Mouse (Mus musculus) lung, embryonic 15.5 days (tissue): ENCODE measurements around the gene Gm49450. TPM values are rescaled to one million over a fixed set of nuclear protein-coding genes. Genes with fewer than 3 reads are reported as not detected.

Source experiments
- ATAC-seq: fragments of 200-750 bp; cut with Nextera tagmentation; 2 replicates; pipeline ENCODE4 v1.8.0; 2017; ENCODE audit warnings: moderate number of reproducible peaks, borderline replicate concordance; ENCODE audit not compliant: low FRiP score, low TSS enrichment; ENCODE audit errors: extremely low read depth
- H3K27ac ChIP-seq: fragments of 300-500 bp; sonication (generic); 2 replicates; pipeline ENCODE4 v1.5.1; 2015; ENCODE audit warnings: moderate library complexity, mild to moderate bottlenecking, inconsistent platforms
- H3K27me3 ChIP-seq: fragments of 300-500 bp; sonication (generic); 2 replicates; pipeline ENCODE4 v1.6.1; 2015; ENCODE audit warnings: inconsistent platforms
- H3K36me3 ChIP-seq: fragments of 300-500 bp; sonication (generic); 2 replicates; pipeline ENCODE4 v1.6.1; 2015; ENCODE audit warnings: inconsistent platforms
- H3K4me1 ChIP-seq: fragments of 300-500 bp; sonication (generic); 2 replicates; pipeline ENCODE4 v1.6.1; 2015; ENCODE audit warnings: inconsistent platforms
- H3K4me2 ChIP-seq: fragments of 300-500 bp; sonication (generic); 2 replicates; pipeline ENCODE4 v1.6.1; 2015; ENCODE audit warnings: inconsistent platforms, mild to moderate bottlenecking, moderate library complexity
- H3K4me3 ChIP-seq: fragments of 300-500 bp; sonication (generic); 2 replicates; pipeline ENCODE4 v1.5.1; 2015; ENCODE audit warnings: mild to moderate bottlenecking, inconsistent platforms
- H3K9ac ChIP-seq: fragments of 300-500 bp; sonication (generic); 2 replicates; pipeline ENCODE4 v1.6.1; 2015; ENCODE audit warnings: inconsistent platforms
- H3K9me3 ChIP-seq: fragments of 300-500 bp; sonication (generic); 2 replicates; pipeline ENCODE4 v1.6.1; 2016; ENCODE audit warnings: inconsistent platforms
- WGBS: fragments of 180-500 bp; shearing (Covaris S2); methylation state at CpG from one replicate; pipeline ENCODE4 v1.1.7; 2015; 5-methylcytosine and 5-hydroxymethylcytosine counted together
- polyA plus RNA-seq: library from polyadenylated mRNA; unstranded; fragments of >200 nt; fragmentation: Nextera tagmentation; extraction: Ambion mirVana; gene quantifications from 2 replicates; pipeline ENCODE4 v1.2.1, GENCODE M21; 2015

The Gm49450 gene
- polyA plus RNA-seq, 1 experiment from 2014 or later, result not detected

- H3K9me3 ChIP-seq, result no peaks in the 10 kb centered on the region
- H3K4me2 ChIP-seq, result no peak overlapping the region
- peaks cover 35% of the 10 kb centered on the region for H3K4me1 ChIP-seq
- H3K9ac ChIP-seq, result no peak overlapping the region
- H3K27ac ChIP-seq, result no peak overlapping the region
- WGBS, result 35% methylated on average over 6 of the region's 6 CpGs
- peak; percentile 44; the same call in 1 of the 2 replicates for ATAC-seq
- H3K27me3 ChIP-seq, result peaks cover 57% of the 10 kb centered on the region
- H3K36me3 ChIP-seq, result no peaks in the 10 kb centered on the region
- H3K4me3 ChIP-seq, result no peak overlapping the region
Observed at GRCm38 (mm10) chr15:98891907-98892606, 61.3 kb downstream of the Gm49450 start.

- H3K27me3 ChIP-seq, result peaks cover 49% of the 10 kb centered on the region
- H3K36me3 ChIP-seq, result no peaks in the 10 kb centered on the region
- peak overlapping the region; percentile 45 for H3K4me2 ChIP-seq
- no peak overlapping the region for H3K27ac ChIP-seq
- no peak overlapping the region for H3K9ac ChIP-seq
- peaks cover 33% of the 10 kb centered on the region for H3K4me1 ChIP-seq
- WGBS, result 11% methylated on average over 19 of the region's 19 CpGs
- H3K9me3 ChIP-seq, result no peaks in the 10 kb centered on the region
- ATAC-seq, result no peak
- H3K4me3 ChIP-seq, result peak overlapping the region; percentile 15
Observed at GRCm38 (mm10) chr15:98891198-98891742, 62.1 kb downstream of the Gm49450 start.

- H3K4me3 ChIP-seq, result no peak overlapping the region
- peaks cover 12% of the 10 kb centered on the region; the same call in 1 of the 2 replicates for H3K27me3 ChIP-seq
- H3K9ac ChIP-seq, result no peak overlapping the region
- H3K4me2 ChIP-seq, result no peak overlapping the region
- no peaks in the 10 kb centered on the region for H3K36me3 ChIP-seq
- H3K4me1 ChIP-seq, result peaks cover 3% of the 10 kb centered on the region; the same call in 1 of the 2 replicates
- no peaks in the 10 kb centered on the region for H3K9me3 ChIP-seq
- H3K27ac ChIP-seq, result no peak overlapping the region
- ATAC-seq, result no peak
- 74% methylated on average over 7 of the region's 7 CpGs for WGBS
Observed at GRCm38 (mm10) chr15:98887526-98887925, 65.8 kb downstream of the Gm49450 start.

- no peak overlapping the region for H3K9ac ChIP-seq
- no peak for ATAC-seq
- no peaks in the 10 kb centered on the region for H3K36me3 ChIP-seq
- H3K27ac ChIP-seq, result no peak overlapping the region
- H3K4me3 ChIP-seq, result no peak overlapping the region
- no peak overlapping the region for H3K4me2 ChIP-seq
- H3K27me3 ChIP-seq, result peaks cover 7% of the 10 kb centered on the region; the same call in 1 of the 2 replicates
- H3K9me3 ChIP-seq, result no peaks in the 10 kb centered on the region
- H3K4me1 ChIP-seq, result peaks cover 6% of the 10 kb centered on the region
- 49% methylated on average over 8 of the region's 8 CpGs for WGBS
Observed at GRCm38 (mm10) chr15:98886667-98887387, 66.5 kb downstream of the Gm49450 start.

GRCm38 (mm10) chr15:98884106-98884505 is 69.2 kb downstream of the Gm49450 start:
- H3K4me3 ChIP-seq, result no peak overlapping the region
- no peak overlapping the region for H3K4me2 ChIP-seq
- no peak overlapping the region for H3K9ac ChIP-seq
- 56% methylated on average over 1 of the region's 1 CpGs for WGBS
- peaks cover 15% of the 10 kb centered on the region for H3K4me1 ChIP-seq
- H3K36me3 ChIP-seq, result no peaks in the 10 kb centered on the region
- H3K27me3 ChIP-seq, result no peaks in the 10 kb centered on the region
- ATAC-seq, result no peak
- H3K27ac ChIP-seq, result no peak overlapping the region
- no peaks in the 10 kb centered on the region for H3K9me3 ChIP-seq

- no peak overlapping the region for H3K27ac ChIP-seq
- H3K9ac ChIP-seq, result no peak overlapping the region
- H3K4me2 ChIP-seq, result no peak overlapping the region
- no peak overlapping the region for H3K4me3 ChIP-seq
- H3K27me3 ChIP-seq, result no peaks in the 10 kb centered on the region
- no peaks in the 10 kb centered on the region for H3K36me3 ChIP-seq
- H3K4me1 ChIP-seq, result peaks cover 15% of the 10 kb centered on the region
- H3K9me3 ChIP-seq, result no peaks in the 10 kb centered on the region
- no peak for ATAC-seq
Observed at GRCm38 (mm10) chr15:98883661-98884060, 69.7 kb downstream of the Gm49450 start.

Other genes with a start within 250 kb of the Gm49450 start
- 2.1 and 2.8 TPM in 2 replicates for gene Ccdc65, start 245.3 kb downstream of the Gm49450 start, polyA plus RNA-seq
- 30.0 and 32.6 TPM in 2 replicates for gene Fkbp11, start 225.4 kb downstream of the Gm49450 start, polyA plus RNA-seq
- 45.7 and 45.8 TPM in 2 replicates for gene Arf3, start 190.3 kb downstream of the Gm49450 start, polyA plus RNA-seq
- 0.10 TPM in 1 of 2 replicates, not detected in the other for gene Wnt10b, start 175.4 kb downstream of the Gm49450 start, polyA plus RNA-seq
- not detected in 2 replicates for gene Wnt1, start 163.7 kb downstream of the Gm49450 start, polyA plus RNA-seq
- 0.04 TPM in 1 of 2 replicates, not detected in the other for gene Ddn, start 144.1 kb downstream of the Gm49450 start, polyA plus RNA-seq
- 105 and 113 TPM in 2 replicates for gene Prkag1, start 122.0 kb downstream of the Gm49450 start, polyA plus RNA-seq
- 11.1 and 12.5 TPM in 2 replicates for gene Kmt2d, start 82.3 kb downstream of the Gm49450 start, polyA plus RNA-seq
- gene Rhebl1, start 59.0 kb downstream of the Gm49450 start, polyA plus RNA-seq, result 9.9 and 11.6 TPM in 2 replicates
- gene Dhh, start 55.0 kb downstream of the Gm49450 start, polyA plus RNA-seq, result 2.3 and 2.8 TPM in 2 replicates
- 14.8 and 15.8 TPM in 2 replicates for gene Lmbr1l, start 35.3 kb downstream of the Gm49450 start, polyA plus RNA-seq
- gene Tuba1b, start 19.0 kb downstream of the Gm49450 start, polyA plus RNA-seq, result 1,916 and 1,998 TPM in 2 replicates
- 1,060 and 1,067 TPM in 2 replicates for gene Tuba1a, start 152 bp upstream of the Gm49450 start, polyA plus RNA-seq
- 211 and 224 TPM in 2 replicates for gene Tuba1c, start 76.3 kb upstream of the Gm49450 start, polyA plus RNA-seq
- 3.1 and 6.8 TPM in 2 replicates for gene Prph, start 101.6 kb upstream of the Gm49450 start, polyA plus RNA-seq
- 35.4 and 41.9 TPM in 2 replicates for gene Troap, start 121.0 kb upstream of the Gm49450 start, polyA plus RNA-seq
- not detected in 2 replicates for gene C1ql4, start 134.3 kb upstream of the Gm49450 start, polyA plus RNA-seq
- gene Dnajc22, start 139.6 kb upstream of the Gm49450 start, polyA plus RNA-seq, result 1.7 and 1.9 TPM in 2 replicates
- gene Spats2, start 172.4 kb upstream of the Gm49450 start, polyA plus RNA-seq, result 37.8 and 38.9 TPM in 2 replicates